ENCODE assay signal across 8 mouse cellular contexts in genomic region chr17:28143751-28144150, GRCm38 (mm10). TPM values are rescaled to one million over a fixed set of nuclear protein-coding genes. Genes with fewer than 3 reads are reported as not detected.
DNase-seq lines count a peak whose midpoint lies in the region; ATAC-seq and TF ChIP-seq lines count a peak whose summit lies in the region.

No protein-coding gene starts in this region.

- no peak for ATAC-seq in stomach, embryonic 14.5 days (ENCODE audit: insufficient number of reproducible peaks, insufficient read depth, low FRiP score, low read depth)
- ATAC-seq in stomach, postnatal 0 days (ENCODE audit: low FRiP score, low TSS enrichment): no peak
- ATAC-seq in limb, embryonic 15.5 days (ENCODE audit: insufficient number of reproducible peaks, low FRiP score, low TSS enrichment, low read depth): no peak
- ATAC-seq in megakaryocyte-erythroid progenitor cell, adult 5-6 weeks (replicated peaks; ENCODE audit: low FRiP score, low TSS enrichment, poor library complexity, severe bottlenecking): no peak

- WGBS in stomach, embryonic 14.5 days: 4% methylated on average over 9 of the region's 9 CpGs
- WGBS in stomach, postnatal 0 days: 18% methylated on average over 9 of the region's 9 CpGs
- 4% methylated on average over 9 of the region's 9 CpGs for WGBS in limb, embryonic 15.5 days

- no peak overlapping the region for H3K27ac ChIP-seq in stomach, embryonic 14.5 days (ENCODE audit: low read length)
- no peak overlapping the region for H3K27ac ChIP-seq in stomach, postnatal 0 days (replicated peaks)
- no peak overlapping the region for H3K27ac ChIP-seq in limb, embryonic 15.5 days

- H3K9me3 ChIP-seq in stomach, embryonic 14.5 days (ENCODE audit: control insufficient read depth, low read depth, low read length): no peaks in the 10 kb centered on the region
- H3K9me3 ChIP-seq in stomach, postnatal 0 days (ENCODE audit: control insufficient read depth, low read length): no peaks in the 10 kb centered on the region
- no peaks in the 10 kb centered on the region for H3K9me3 ChIP-seq in limb, embryonic 15.5 days

- peak; percentile 77 for DNase-seq in embryo, embryonic 10 days (ENCODE audit: low spot score)
- no peak for DNase-seq in embryo, embryonic 9.5 days (ENCODE audit: extremely low spot score)
- DNase-seq in stomach, postnatal 0 days (ENCODE audit: low spot score): no peak
- no peak for DNase-seq in spleen, adult 12 weeks (ENCODE audit: low spot score)
- no peak for DNase-seq in kidney, adult 11 months

- H3K9ac ChIP-seq in stomach, embryonic 14.5 days (replicated peaks; ENCODE audit: low read depth, low read length): no peak overlapping the region
- no peak overlapping the region for H3K9ac ChIP-seq in stomach, postnatal 0 days (ENCODE audit: low read length)
- no peak overlapping the region for H3K9ac ChIP-seq in limb, embryonic 15.5 days

- no peak overlapping the region for H3K4me3 ChIP-seq in stomach, embryonic 14.5 days (ENCODE audit: low read depth, low read length)
- H3K4me3 ChIP-seq in stomach, postnatal 0 days (ENCODE audit: low read depth, low read length): no peak overlapping the region; the same call in 1 of the 2 replicates
- peak overlapping the region; percentile 65 for H3K4me3 ChIP-seq in limb, embryonic 15.5 days

- H3K4me2 ChIP-seq in stomach, embryonic 14.5 days (replicated peaks; ENCODE audit: low read depth, low read length): peak overlapping the region; percentile 94
- H3K4me2 ChIP-seq in stomach, postnatal 0 days (replicated peaks; ENCODE audit: low read depth): no peak overlapping the region; the same call in 1 of the 2 replicates
- peak overlapping the region; percentile 96 for H3K4me2 ChIP-seq in limb, embryonic 15.5 days

- TF ChIP-seq CTCF in stomach, postnatal 0 days (IDR thresholded peaks at IDR 0.05; ENCODE audit: low read depth): no peak

- no peak for TF ChIP-seq EP300 in stomach, postnatal 0 days (optimal IDR thresholded peaks at IDR 0.05)

- no peaks in the 10 kb centered on the region for H3K27me3 ChIP-seq in stomach, embryonic 14.5 days (ENCODE audit: control insufficient read depth, insufficient read depth, low read length)
- H3K27me3 ChIP-seq in stomach, postnatal 0 days (ENCODE audit: control insufficient read depth, insufficient read depth, low read length): peaks cover 2% of the 10 kb centered on the region; the same call in 1 of the 2 replicates
- H3K27me3 ChIP-seq in limb, embryonic 15.5 days: 0 out of 2 replicates have a peak, but pooled peaks cover 10% of the 10 kb centered on the region

- H3K36me3 ChIP-seq in stomach, embryonic 14.5 days (ENCODE audit: control insufficient read depth, insufficient read depth, low read length): no peaks in the 10 kb centered on the region
- H3K36me3 ChIP-seq in stomach, postnatal 0 days (ENCODE audit: control insufficient read depth, insufficient read depth, low read length): no peaks in the 10 kb centered on the region
- H3K36me3 ChIP-seq in limb, embryonic 15.5 days: no peaks in the 10 kb centered on the region

- peaks cover 18% of the 10 kb centered on the region for H3K4me1 ChIP-seq in stomach, embryonic 14.5 days (ENCODE audit: control insufficient read depth, insufficient read depth, low read length)
- H3K4me1 ChIP-seq in stomach, postnatal 0 days (replicated peaks; ENCODE audit: control insufficient read depth, insufficient read depth): peaks cover 5% of the 10 kb centered on the region; the same call in 1 of the 2 replicates
- peaks cover 77% of the 10 kb centered on the region for H3K4me1 ChIP-seq in limb, embryonic 15.5 days

RNA-seq across cellular contexts. Expression of gene Scube3, which starts 1.8 kb away (rescaled TPM):
- 3.3 and 4.8 TPM in 2 replicates for polyA plus RNA-seq in stomach, embryonic 14.5 days (2014; fragmentation: Nextera tagmentation; extraction: Ambion mirVana)
- polyA plus RNA-seq in stomach, postnatal 0 days (2015; fragmentation: Nextera tagmentation; extraction: Ambion mirVana): 0.48 and 0.64 TPM in 2 replicates
- 4.2 and 6.9 TPM in 2 replicates for polyA plus RNA-seq in limb, embryonic 15.5 days (2015; fragmentation: Nextera tagmentation; extraction: Ambion mirVana)
- not detected in 2 replicates for total RNA-seq in megakaryocyte-erythroid progenitor cell, adult 5-6 weeks (2014; fragmentation: Nextera tagmentation)
- total RNA-seq in megakaryocyte-erythroid progenitor cell, adult 5-6 weeks (2017): 0.15 TPM in 1 of 2 replicates, not detected in the other

RNA-seq across cellular contexts. Expression of gene Zfp523, which starts 33.2 kb away (rescaled TPM):
- polyA plus RNA-seq in stomach, embryonic 14.5 days (2014; fragmentation: Nextera tagmentation; extraction: Ambion mirVana): 32.5 and 37.3 TPM in 2 replicates
- polyA plus RNA-seq in stomach, postnatal 0 days (2015; fragmentation: Nextera tagmentation; extraction: Ambion mirVana): 17.2 and 18.1 TPM in 2 replicates
- polyA plus RNA-seq in limb, embryonic 15.5 days (2015; fragmentation: Nextera tagmentation; extraction: Ambion mirVana): 30.9 and 33.6 TPM in 2 replicates
- total RNA-seq in megakaryocyte-erythroid progenitor cell, adult 5-6 weeks (2014; fragmentation: Nextera tagmentation): 17.5 and 27.0 TPM in 2 replicates
- 8.7 and 13.3 TPM in 2 replicates for total RNA-seq in megakaryocyte-erythroid progenitor cell, adult 5-6 weeks (2017)
